Mouse (Mus musculus) lung, postnatal 10 days (tissue): ENCODE measurements at regions not wholly inside any gene's neighbourhood (a gene's known extent, or its start where the extent isn't known, plus 50 kb on each side); places are given as distances from the start of the nearest gene placed in this dataset.
A peak's percentile ranks its signal among the peaks of the same experiment; 100 is the strongest.

Experiments
- DNase-seq: peaks from one replicate; pipeline ENCODE4 v3.0.0; 2021

DNA sequence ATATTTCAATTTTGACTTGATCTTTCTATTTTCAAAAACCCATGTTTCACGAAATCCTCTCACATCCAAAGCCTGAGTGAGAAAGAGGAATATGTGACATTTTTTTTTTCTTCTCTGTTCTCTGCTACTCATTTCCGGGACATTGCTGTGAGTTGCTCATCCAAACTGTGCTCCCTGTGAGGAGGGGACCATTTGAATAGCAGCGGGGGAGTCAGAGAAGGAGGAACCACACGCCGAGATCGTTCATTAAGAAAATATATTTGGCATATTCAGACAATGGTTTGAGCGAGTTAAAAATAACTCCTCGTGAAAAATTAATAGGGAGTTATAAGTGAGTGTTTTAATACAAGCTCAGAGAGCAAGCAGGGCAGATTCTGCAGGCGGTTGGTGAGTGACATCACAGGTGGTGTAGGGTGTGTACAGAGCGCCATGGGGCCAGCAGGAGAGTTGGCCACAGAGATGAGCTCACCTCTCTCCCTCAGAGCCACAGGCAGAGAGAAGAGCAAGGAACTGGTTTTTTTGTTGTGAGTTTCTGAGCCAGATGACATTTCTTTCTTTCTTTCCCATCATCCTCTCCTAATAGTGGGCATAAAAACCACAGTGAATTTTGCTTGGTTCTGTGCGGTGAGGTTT lies 54.4 kb upstream of the Calcoco1 start:
- no peak for DNase-seq

DNA sequence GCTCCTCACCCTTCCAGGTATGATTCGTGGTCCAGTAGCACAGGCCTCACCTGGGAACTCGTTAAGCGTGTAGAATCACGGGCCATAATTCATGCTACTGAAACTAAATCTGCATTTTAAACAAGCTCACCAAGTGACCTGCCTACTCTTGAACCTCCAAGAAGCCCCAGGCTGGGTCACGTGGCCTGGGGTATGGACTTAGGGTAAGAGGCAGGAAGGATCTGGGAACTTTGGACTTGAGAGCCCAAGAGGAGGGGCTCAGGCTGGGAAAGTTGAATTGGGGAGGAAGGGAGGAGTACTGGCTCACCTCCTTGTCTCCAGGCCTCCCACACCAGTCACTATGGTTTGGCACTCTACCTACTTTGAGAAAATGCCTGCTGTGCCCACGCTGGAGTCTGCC lies 58.6 kb upstream of the Calcoco1 start:
- DNase-seq: no peak

DNA sequence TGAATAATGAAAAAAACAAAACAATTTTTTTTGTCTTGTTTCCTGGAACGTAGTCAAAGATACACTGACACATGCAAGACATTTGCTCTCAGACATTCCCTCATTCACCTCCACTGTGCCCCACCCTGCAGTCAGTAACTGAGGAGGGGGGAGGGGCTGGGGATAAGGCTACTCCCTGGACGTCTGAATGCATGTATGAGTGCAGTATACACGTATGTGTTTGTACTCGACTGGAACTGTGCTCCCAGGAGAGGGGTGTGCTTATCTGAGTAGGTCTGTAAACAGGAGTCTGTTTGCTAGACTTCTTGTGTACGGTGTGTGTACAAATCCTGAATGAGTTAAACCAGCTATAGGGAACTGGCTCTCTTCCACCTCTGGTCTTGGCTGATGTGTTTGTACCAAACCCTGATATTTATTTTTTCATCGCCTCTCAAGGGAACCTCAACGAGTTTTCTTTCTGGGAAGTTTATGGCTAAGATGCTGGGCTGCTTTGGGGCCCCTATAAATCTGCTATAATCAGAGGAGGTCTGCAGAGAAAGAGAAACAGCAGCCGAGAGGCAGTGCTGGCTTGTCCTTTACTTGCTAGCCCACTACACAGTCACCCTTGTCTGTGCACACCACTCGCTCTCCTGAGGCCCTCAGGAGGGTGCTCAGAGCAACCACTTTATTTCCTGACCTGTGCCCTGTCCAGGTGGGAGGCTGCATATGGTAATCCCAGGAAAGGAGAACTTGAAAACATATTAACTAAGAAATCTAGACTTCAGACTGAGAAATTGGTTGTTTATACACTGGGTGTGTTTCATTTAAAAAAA lies 61.2 kb upstream of the Calcoco1 start:
- no peak for DNase-seq

DNA sequence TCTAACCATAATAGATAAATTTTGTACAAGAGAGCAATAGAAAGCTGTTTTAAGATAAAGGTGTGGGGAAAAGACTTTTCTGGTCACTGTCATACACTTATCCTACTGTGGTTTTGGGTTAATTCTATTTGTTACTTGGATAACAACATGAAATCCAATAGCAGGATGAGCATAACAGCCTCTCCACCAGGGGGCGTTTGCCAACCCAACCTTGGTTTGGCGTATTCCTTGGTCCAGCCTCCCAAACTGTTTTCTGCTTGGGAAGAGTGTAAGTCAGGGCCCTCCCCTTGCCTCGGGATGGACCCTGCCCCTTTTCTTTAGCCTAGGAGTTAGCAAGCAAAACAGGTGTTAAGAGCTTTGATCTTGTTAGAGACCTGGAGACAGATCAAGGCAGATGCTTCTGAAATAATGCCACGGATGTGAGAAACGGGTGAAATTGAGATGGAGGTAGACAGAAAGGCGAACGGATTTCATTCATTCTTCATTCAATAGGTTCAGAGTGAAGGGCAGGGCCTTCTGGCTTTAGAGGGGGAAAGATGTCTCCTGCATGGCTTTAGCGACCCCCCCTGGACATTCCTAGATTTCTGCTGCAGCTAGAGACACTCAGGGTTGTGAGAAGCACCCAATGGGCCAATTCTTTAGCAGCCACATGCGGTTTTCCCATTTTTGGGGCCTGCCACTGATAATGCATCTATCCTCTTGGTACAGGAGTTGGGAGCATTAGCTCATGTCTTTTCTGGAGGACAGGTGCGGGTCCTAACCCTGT lies 63.3 kb upstream of the Calcoco1 start:
- peak; percentile 74 for DNase-seq

DNA sequence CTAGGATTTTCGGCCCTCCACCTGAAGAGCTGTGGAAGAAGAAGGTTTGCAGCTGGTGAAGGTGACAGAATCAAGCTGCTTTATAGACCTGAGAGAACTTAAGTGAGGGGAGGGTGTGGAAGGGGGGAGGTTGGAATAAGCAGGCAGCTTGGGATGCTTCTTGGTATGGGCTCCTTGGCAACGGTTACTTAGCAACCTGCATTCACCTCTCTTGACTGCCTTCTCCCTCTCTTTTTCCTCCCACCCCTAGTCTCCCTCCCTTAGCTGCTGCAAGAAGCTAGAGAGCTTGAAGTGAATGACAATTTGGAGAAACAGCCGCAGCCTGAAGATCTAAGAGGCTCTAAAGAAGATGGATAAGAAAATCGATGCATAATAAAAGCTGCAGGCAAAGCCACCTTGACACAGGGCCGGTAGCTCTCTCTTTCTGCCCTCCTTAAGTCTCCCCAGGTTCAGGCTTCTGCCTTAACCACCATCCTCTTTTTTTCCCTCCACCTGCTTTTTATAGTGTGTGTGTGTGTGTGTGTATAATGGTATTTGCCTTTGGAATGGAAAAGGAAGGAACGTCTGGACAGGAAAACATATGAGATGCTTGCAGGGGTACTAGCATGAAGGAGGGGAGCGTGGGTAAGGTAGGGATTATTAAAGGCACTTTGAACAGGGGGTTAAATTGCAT lies 67.0 kb upstream of the Calcoco1 start:
- no peak for DNase-seq

DNA sequence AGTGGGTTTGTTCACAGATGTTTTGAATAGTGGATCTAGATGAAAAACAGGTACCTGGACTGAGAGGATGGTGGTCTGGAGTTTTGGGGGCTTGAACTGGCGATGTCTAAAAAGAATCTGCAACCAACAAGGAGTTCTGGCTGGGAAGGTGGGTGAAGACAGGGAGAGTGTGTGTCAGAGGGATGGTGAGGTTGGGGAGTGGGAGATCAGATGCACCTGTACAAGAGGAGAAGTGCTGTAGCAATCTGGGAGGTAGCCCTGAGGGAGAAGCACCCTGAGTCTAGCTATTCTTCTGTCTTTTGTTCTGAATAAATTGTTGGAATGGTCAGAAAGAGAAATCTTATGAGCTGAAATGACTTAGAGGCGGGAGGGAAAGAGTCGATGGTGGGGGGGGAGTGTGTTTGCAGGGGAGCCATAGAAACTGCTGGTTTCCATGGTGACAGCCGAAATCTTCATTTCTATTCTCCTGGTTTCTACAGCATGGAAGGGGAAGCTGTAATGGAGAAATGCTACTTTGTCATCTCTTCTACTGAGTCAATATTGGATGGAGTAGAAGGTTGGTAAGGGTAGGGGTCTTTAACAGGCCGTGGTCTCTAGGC lies 75.1 kb upstream of the Calcoco1 start:
- DNase-seq: no peak

DNA sequence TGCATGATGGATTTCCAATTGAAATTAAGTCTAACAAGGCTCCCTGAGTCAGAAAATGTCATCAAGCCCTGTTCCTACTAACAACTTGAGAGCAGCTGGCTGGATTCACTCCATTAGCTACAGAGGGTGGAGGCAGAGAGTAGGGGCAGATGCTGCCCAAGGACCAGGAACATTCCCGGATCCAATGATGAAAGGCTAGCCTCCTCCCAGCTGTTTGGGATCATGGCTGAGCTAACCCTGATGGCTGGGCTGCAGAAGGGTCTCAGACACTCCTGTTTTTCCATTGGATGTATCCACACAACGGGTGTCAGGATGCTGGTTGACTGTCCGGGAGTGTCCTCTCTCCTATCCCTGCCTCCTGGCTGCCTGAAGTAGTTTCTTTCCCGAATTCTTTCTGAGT lies 78.1 kb upstream of the Calcoco1 start:
- DNase-seq: no peak

DNA sequence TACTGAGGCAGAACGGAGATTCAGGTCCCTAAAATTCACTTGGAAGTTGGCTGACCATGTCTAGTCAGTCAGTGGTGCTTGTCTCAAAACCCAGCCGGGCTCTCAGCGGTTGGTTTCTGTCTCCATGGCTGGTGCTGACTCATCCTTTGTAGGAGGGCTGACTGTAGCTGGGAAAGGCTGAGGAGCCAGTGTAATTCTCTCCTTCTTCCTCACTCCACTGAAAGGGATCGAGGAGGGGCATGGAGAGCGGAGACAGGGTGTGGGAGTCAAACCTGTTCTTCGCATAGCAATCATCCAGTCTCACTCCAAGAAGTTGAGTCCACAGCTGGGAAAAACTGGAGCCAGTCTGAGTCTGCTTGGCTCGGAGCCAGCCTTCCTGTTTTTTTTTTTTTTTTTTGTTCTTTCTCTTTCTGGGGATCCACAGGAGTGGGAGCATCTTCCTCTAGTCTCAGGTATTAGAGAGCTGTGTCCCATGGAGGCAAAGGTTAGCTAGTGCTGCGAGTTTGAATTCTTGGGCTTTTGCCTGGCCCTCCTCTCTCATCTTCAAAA lies 80.4 kb upstream of the Calcoco1 start:
- DNase-seq: peak; percentile 2

DNA sequence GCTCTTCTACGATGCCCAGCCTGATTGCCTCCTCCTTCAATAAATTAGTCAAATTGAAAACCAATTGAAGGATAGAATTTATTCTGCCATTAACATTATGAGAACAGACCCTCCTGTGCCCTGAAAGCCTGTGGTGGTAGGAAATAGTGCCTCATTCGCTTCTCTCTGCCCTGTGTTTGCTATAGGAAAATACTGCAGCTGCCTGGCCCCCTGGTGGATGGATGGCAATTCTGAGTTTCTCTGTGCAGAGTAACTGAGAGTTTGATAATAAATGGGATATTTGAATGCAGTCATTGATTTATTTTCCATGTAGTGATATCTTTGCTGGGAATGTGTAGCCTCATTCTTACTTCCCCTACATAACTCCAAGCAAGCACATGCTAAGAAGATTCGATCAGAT lies 85.4 kb upstream of the Calcoco1 start:
- peak; percentile 15 for DNase-seq

DNA sequence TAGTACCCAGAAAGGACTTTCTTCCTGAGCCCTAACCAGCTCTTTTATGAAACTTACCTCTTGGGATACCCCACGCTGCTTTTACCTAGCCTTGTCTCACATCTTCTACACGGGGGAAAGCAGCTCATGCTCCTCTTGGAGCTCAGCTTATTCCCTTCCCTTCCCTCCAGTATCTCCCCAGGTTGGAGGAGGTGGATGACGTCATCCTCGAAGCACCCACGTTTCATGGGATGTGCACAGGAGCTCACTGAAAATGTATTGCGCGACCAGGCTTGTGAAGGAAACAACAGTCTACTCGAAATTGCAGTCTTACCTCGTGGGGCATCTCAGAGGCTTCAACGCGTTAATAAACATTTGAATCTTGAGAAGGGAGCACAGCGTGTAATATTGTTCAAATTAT lies 97.2 kb upstream of the Calcoco1 start:
- no peak for DNase-seq

DNA sequence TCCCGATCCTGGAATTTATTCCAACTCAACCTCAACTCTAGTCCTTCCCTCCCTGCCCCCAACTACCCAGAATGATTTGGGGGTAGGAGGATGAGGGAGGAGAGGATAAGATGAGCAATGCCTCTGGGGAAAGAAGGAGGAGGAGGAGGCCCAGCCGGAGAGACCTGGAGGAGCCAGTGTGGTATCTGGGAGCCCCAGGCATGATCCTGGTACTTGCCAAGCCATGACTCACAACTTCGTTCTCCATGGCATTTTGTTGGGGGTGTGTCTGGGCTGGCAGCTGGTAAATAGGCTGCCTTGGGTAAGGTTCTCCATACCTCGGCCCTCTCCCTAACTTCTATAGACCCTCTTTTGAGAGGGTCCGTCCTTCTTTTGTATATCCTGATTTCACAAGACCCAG lies 81.2 kb upstream of the Hoxc13 start:
- DNase-seq: no peak

DNA sequence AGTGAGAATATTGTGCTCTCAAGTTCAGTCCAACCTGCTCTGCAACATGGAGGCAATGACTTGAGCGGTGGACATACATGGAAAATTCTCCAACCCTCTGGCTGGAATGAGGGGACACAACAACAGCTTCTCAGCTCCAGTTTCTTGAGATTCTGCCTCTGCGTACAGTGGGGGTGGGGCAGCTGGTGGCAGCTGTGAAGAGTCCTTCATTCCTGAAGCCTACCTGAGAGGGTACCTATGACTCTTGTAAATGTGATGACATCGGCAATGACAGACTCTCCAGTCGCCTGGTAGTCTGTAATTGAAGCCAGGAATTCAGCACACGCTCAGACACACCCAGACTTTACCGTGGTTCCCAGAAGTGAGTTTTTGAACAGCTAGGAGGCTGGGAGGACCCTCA lies 58.5 kb upstream of the Hoxc13 start:
- DNase-seq: peak; percentile 8

DNA sequence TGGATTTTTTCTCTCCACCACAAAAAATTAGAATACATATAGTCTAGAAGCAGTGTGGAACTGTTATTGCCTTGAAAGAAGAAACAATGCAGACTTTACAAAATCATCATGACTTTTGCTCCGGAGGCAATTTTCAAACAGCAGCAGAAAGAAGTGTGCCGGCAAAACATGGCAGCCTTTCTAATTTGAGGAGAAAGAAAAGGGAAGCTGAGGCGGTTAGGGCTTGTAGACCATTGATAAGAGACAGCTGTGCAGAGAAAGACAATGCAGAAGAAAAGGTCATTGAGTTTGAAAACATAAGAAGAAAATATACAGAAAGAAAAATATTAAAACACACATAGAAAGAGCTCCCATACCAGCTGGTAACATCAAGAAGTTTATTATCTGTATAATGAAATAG lies 54.1 kb upstream of the Hoxc13 start:
- DNase-seq: no peak
